Mouse (Mus musculus) kidney, embryonic 15.5 days (tissue): ENCODE data around the gene Neo1. TPM values are rescaled to one million over a fixed set of nuclear protein-coding genes. Genes with fewer than 3 reads are reported as not detected.
"Not testable (repeated sequence)": the region's sequence is repeated elsewhere in the genome, so short reads cannot be mapped to it uniquely, and the experiment has no call there.

ENCODE experiments used
- ATAC-seq: fragments of 200-750 bp; cut with Nextera tagmentation; replicated peaks from 2 replicates; pipeline ENCODE4 v1.8.0; 2017; ENCODE audit warnings: moderate TSS enrichment; ENCODE audit not compliant: low FRiP score
- H3K27ac ChIP-seq: fragments of 300-500 bp; sonication (generic); 2 replicates; pipeline ENCODE4 v1.5.1; 2015; ENCODE audit warnings: mild to moderate bottlenecking, inconsistent platforms
- H3K27me3 ChIP-seq: fragments of 300-500 bp; sonication (generic); 2 replicates; pipeline ENCODE4 v1.6.1; 2015; ENCODE audit warnings: inconsistent platforms
- H3K36me3 ChIP-seq: fragments of 300-500 bp; sonication (generic); 2 replicates; pipeline ENCODE4 v1.6.1; 2015; ENCODE audit warnings: inconsistent platforms
- H3K4me1 ChIP-seq: fragments of 300-500 bp; sonication (generic); 2 replicates; pipeline ENCODE4 v1.6.1; 2015; ENCODE audit warnings: inconsistent platforms
- H3K4me2 ChIP-seq: fragments of 300-500 bp; sonication (generic); 2 replicates; pipeline ENCODE4 v1.6.1; 2015; ENCODE audit warnings: moderate library complexity, mild to moderate bottlenecking, inconsistent platforms
- H3K4me3 ChIP-seq: fragments of 300-500 bp; sonication (generic); replicated peaks from 2 replicates; pipeline ENCODE4 v1.5.1; 2015; ENCODE audit warnings: mild to moderate bottlenecking, inconsistent platforms
- H3K9ac ChIP-seq: fragments of 300-500 bp; sonication (generic); 2 replicates; pipeline ENCODE4 v1.6.1; 2015; ENCODE audit warnings: mild to moderate bottlenecking, inconsistent platforms
- H3K9me3 ChIP-seq: fragments of 300-500 bp; sonication (generic); replicated peaks from 2 replicates; pipeline ENCODE4 v1.6.1; 2016; ENCODE audit warnings: inconsistent platforms
- WGBS: fragments of 180-500 bp; shearing (Covaris S2); methylation state at CpG from one replicate; pipeline ENCODE4 v1.1.7; 2015; ENCODE audit warnings: mixed read lengths; 5-methylcytosine and 5-hydroxymethylcytosine counted together
- polyA plus RNA-seq: library from polyadenylated mRNA; unstranded; fragments of >200 nt; fragmentation: Nextera tagmentation; extraction: Ambion mirVana; gene quantifications from 2 replicates; pipeline ENCODE4 v1.2.1, GENCODE M21; 2015

Gene Neo1
- polyA plus RNA-seq, 1 experiment from 2014 or later, result 33.7 TPM

- H3K36me3 ChIP-seq, H3K9me3 ChIP-seq, H3K27ac ChIP-seq, H3K4me1 ChIP-seq, ATAC-seq, H3K9ac ChIP-seq, H3K4me2 ChIP-seq, H3K4me3 ChIP-seq, H3K27me3 ChIP-seq: not testable (repeated sequence)
- WGBS, result 81% methylated on average over 2 of the region's 2 CpGs
Observed at GRCm38 (mm10) chr9:58971154-58971553, 65.1 kb downstream of the Neo1 start.

- H3K9ac ChIP-seq, result no peak overlapping the region
- no peak for ATAC-seq
- no peaks in the 10 kb centered on the region for H3K27me3 ChIP-seq
- peaks cover 4% of the 10 kb centered on the region; the same call in 1 of the 2 replicates for H3K36me3 ChIP-seq
- H3K4me3 ChIP-seq, result no peak overlapping the region
- 56% methylated on average over 2 of the region's 2 CpGs for WGBS
- H3K4me2 ChIP-seq, result no peak overlapping the region
- H3K9me3 ChIP-seq, result no peaks in the 10 kb centered on the region
- no peak overlapping the region for H3K27ac ChIP-seq
- H3K4me1 ChIP-seq, result no peaks in the 10 kb centered on the region
Observed at GRCm38 (mm10) chr9:58967371-58967770, 68.9 kb downstream of the Neo1 start.

GRCm38 (mm10) chr9:58955507-58955906 is 80.7 kb downstream of the Neo1 start:
- WGBS, result 32% methylated on average over 3 of the region's 3 CpGs
- no peak for ATAC-seq

GRCm38 (mm10) chr9:58945910-58946309 is 90.3 kb downstream of the Neo1 start:
- H3K36me3 ChIP-seq, H3K4me3 ChIP-seq, H3K27me3 ChIP-seq, H3K4me2 ChIP-seq, H3K9me3 ChIP-seq, H3K4me1 ChIP-seq, H3K9ac ChIP-seq, H3K27ac ChIP-seq, ATAC-seq: not testable (repeated sequence)
- 95% methylated on average over 1 of the region's 1 CpGs for WGBS

More at GRCm38 (mm10) chr9:58955507-58955906, 80.7 kb downstream of the Neo1 start:
- no peak overlapping the region for H3K4me3 ChIP-seq
- H3K4me1 ChIP-seq, result no peaks in the 10 kb centered on the region
- H3K27me3 ChIP-seq, result no peaks in the 10 kb centered on the region
- H3K27ac ChIP-seq, result no peak overlapping the region
- H3K36me3 ChIP-seq, result peaks cover 16% of the 10 kb centered on the region
- H3K9me3 ChIP-seq, result no peaks in the 10 kb centered on the region
- no peak overlapping the region for H3K4me2 ChIP-seq
- H3K9ac ChIP-seq, result no peak overlapping the region

GRCm38 (mm10) chr9:58934776-58935175 is 101.5 kb downstream of the Neo1 start:
- Histone ChIP-seq H3K4me2 (no peak overlapping the region), H3K27ac (no peak overlapping the region), H3K9me3 (no peaks in the 10 kb centered on the region), H3K9ac (no peak overlapping the region), H3K27me3 (no peaks in the 10 kb centered on the region), H3K36me3 (peaks cover 12% of the 10 kb centered on the region), H3K4me1 (no peaks in the 10 kb centered on the region), H3K4me3 (no peak overlapping the region)
- ATAC-seq, result no peak
- 65% methylated on average over 2 of the region's 2 CpGs for WGBS

GRCm38 (mm10) chr9:58928103-58928502 is 108.1 kb downstream of the Neo1 start:
- Histone ChIP-seq H3K9me3 (no peaks in the 10 kb centered on the region), H3K4me2 (no peak overlapping the region), H3K36me3 (peaks cover 15% of the 10 kb centered on the region), H3K4me1 (no peaks in the 10 kb centered on the region), H3K9ac (no peak overlapping the region), H3K27ac (no peak overlapping the region), H3K4me3 (no peak overlapping the region), H3K27me3 (no peaks in the 10 kb centered on the region)
- ATAC-seq, result no peak
- 32% methylated on average over 1 of the region's 1 CpGs for WGBS

GRCm38 (mm10) chr9:58902869-58903585 is 133.2 kb downstream of the Neo1 start:
- Histone ChIP-seq H3K9me3 (no peaks in the 10 kb centered on the region), H3K9ac (no peak overlapping the region), H3K4me3 (no peak overlapping the region), H3K27me3 (no peaks in the 10 kb centered on the region), H3K27ac (no peak overlapping the region), H3K4me2 (no peak overlapping the region), H3K4me1 (no peaks in the 10 kb centered on the region), H3K36me3 (peaks cover 45% of the 10 kb centered on the region)
- no peak for ATAC-seq
- WGBS, result 67% methylated on average over 6 of the region's 6 CpGs

- no peak for ATAC-seq
- Histone ChIP-seq H3K4me1 (no peaks in the 10 kb centered on the region), H3K27me3 (no peaks in the 10 kb centered on the region), H3K4me3 (no peak overlapping the region), H3K4me2 (no peak overlapping the region), H3K36me3 (peaks cover 35% of the 10 kb centered on the region), H3K9me3 (no peaks in the 10 kb centered on the region), H3K27ac (no peak overlapping the region), H3K9ac (no peak overlapping the region)
Observed at GRCm38 (mm10) chr9:58899602-58900001, 136.6 kb downstream of the Neo1 start.

GRCm38 (mm10) chr9:58891840-58892640 is 144.2 kb downstream of the Neo1 start:
- Histone ChIP-seq H3K4me1 (no peaks in the 10 kb centered on the region), H3K9me3 (no peaks in the 10 kb centered on the region), H3K9ac (no peak overlapping the region), H3K36me3 (peaks cover 72% of the 10 kb centered on the region), H3K4me2 (no peak overlapping the region), H3K27ac (no peak overlapping the region), H3K27me3 (no peaks in the 10 kb centered on the region), H3K4me3 (no peak overlapping the region)
- WGBS, result 94% methylated on average over 6 of the region's 6 CpGs
- no peak for ATAC-seq

- ATAC-seq, result no peak
- no peak overlapping the region for H3K4me3 ChIP-seq
- H3K9ac ChIP-seq, result no peak overlapping the region
- peaks cover 75% of the 10 kb centered on the region for H3K36me3 ChIP-seq
- H3K27me3 ChIP-seq, result no peaks in the 10 kb centered on the region
- H3K9me3 ChIP-seq, result no peaks in the 10 kb centered on the region
- H3K4me2 ChIP-seq, result no peak overlapping the region
- H3K4me1 ChIP-seq, result no peaks in the 10 kb centered on the region
- H3K27ac ChIP-seq, result no peak overlapping the region
- 91% methylated on average over 8 of the region's 8 CpGs for WGBS
Observed at GRCm38 (mm10) chr9:58890893-58891292, 145.3 kb downstream of the Neo1 start.

- no peak overlapping the region for H3K27ac ChIP-seq
- WGBS, result 90% methylated on average over 12 of the region's 12 CpGs
- H3K27me3 ChIP-seq, result no peaks in the 10 kb centered on the region
- H3K9ac ChIP-seq, result no peak overlapping the region
- H3K9me3 ChIP-seq, result no peaks in the 10 kb centered on the region
- no peak overlapping the region for H3K4me3 ChIP-seq
- no peak overlapping the region for H3K4me2 ChIP-seq
- H3K4me1 ChIP-seq, result no peaks in the 10 kb centered on the region
- H3K36me3 ChIP-seq, result peaks cover 81% of the 10 kb centered on the region
- no peak for ATAC-seq
Observed at GRCm38 (mm10) chr9:58889782-58890448, 146.3 kb downstream of the Neo1 start.

GRCm38 (mm10) chr9:58882686-58883085 is 153.6 kb downstream of the Neo1 start:
- Histone ChIP-seq H3K4me1 (no peaks in the 10 kb centered on the region), H3K4me2 (no peak overlapping the region), H3K9ac (no peak overlapping the region), H3K27me3 (no peaks in the 10 kb centered on the region), H3K4me3 (no peak overlapping the region), H3K27ac (no peak overlapping the region), H3K9me3 (no peaks in the 10 kb centered on the region), H3K36me3 (peaks cover 82% of the 10 kb centered on the region)
- 77% methylated on average over 1 of the region's 1 CpGs for WGBS
- ATAC-seq, result no peak
